Mouse (Mus musculus) forebrain, embryonic 11.5 days (tissue): ENCODE measurements at regions not wholly inside any gene's neighbourhood (a gene's known extent, or its start where the extent isn't known, plus 50 kb on each side); places are given as distances from the start of the nearest gene placed in this dataset.

Source experiments
- ATAC-seq: fragments of 200-750 bp; cut with Nextera tagmentation; replicated peaks from 2 replicates; pipeline ENCODE4 v1.8.0; 2017; ENCODE audit warnings: moderate TSS enrichment; ENCODE audit not compliant: low FRiP score
- DNase-seq: peaks from one replicate; pipeline ENCODE4 v3.0.0-alpha.2; 2017; ENCODE audit warnings: low spot score
- H3K27ac ChIP-seq: fragments of 300-500 bp; sonication (generic); 2 replicates; pipeline ENCODE4 v1.5.1; 2014; ENCODE audit warnings: low read depth, low read length
- H3K27me3 ChIP-seq: fragments of 300-500 bp; sonication (generic); 2 replicates; pipeline ENCODE4 v1.6.1; 2014; ENCODE audit warnings: mild to moderate bottlenecking, low read length, mixed read lengths; ENCODE audit not compliant: control insufficient read depth, insufficient read depth
- H3K36me3 ChIP-seq: fragments of 300-500 bp; sonication (generic); 2 replicates; pipeline ENCODE4 v1.6.1; 2014; ENCODE audit warnings: mild to moderate bottlenecking, low read length, moderate library complexity, mixed read lengths; ENCODE audit not compliant: control insufficient read depth, insufficient read depth
- H3K4me1 ChIP-seq: fragments of 300-500 bp; sonication (generic); replicated peaks from 2 replicates; pipeline ENCODE4 v1.6.1; 2014; ENCODE audit warnings: low read length, mixed read lengths; ENCODE audit not compliant: control insufficient read depth, insufficient read depth
- H3K4me2 ChIP-seq: fragments of 300-500 bp; sonication (generic); 2 replicates; pipeline ENCODE4 v1.6.1; 2014; ENCODE audit warnings: low read depth, mild to moderate bottlenecking, low read length, moderate library complexity, mixed read lengths; ENCODE audit not compliant: severe bottlenecking
- H3K4me3 ChIP-seq: fragments of 300-500 bp; sonication (generic); 2 replicates; pipeline ENCODE4 v1.5.1; 2014; ENCODE audit warnings: low read depth, low read length
- H3K9ac ChIP-seq: fragments of 300-500 bp; sonication (generic); 2 replicates; pipeline ENCODE4 v1.6.1; 2014; ENCODE audit warnings: low read length
- H3K9me3 ChIP-seq: fragments of 300-500 bp; sonication (generic); 2 replicates; pipeline ENCODE4 v1.6.1; 2016; ENCODE audit warnings: low read length, mixed read lengths; ENCODE audit not compliant: control insufficient read depth
- WGBS: fragments of 180-500 bp; shearing (Covaris S2); extraction: QIAGEN DNeasy Blood & Tissue Kit; methylation state at CpG from one replicate; pipeline ENCODE4 v1.1.7; 2014; 5-methylcytosine and 5-hydroxymethylcytosine counted together

DNA sequence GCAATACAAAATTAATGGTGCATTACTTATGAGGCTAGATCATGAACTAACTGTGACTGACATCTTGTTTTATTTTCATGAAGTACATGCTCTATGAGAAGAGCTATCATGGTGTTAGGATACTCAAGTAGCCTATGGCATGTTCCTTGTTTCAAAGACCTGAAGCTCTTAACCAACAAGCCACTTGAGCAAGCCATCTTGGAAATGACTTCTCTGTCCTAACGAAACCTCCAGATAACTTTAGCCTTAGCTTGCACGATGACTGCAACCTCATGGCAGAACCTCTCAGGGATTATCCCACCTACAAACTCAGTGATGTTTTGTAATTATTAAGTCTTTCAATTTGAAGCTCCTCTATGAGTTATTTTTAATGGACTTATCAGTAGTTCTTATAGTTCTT, 362.3 kb upstream of the Marcks start:
- no peak for ATAC-seq
- Histone ChIP-seq H3K27me3 (no peaks in the 10 kb centered on the region), H3K27ac (no peak overlapping the region), H3K4me1 (no peaks in the 10 kb centered on the region), H3K4me2 (no peak overlapping the region), H3K9ac (no peak overlapping the region), H3K36me3 (no peaks in the 10 kb centered on the region), H3K4me3 (no peak overlapping the region), H3K9me3 (no peaks in the 10 kb centered on the region)
- WGBS: 91% methylated on average over 2 of the region's 2 CpGs
- no peak for DNase-seq

GRCm38 (mm10) chr10:37495467-37495866, 356.7 kb upstream of the Marcks start:
- 87% methylated on average over 1 of the region's 1 CpGs for WGBS
- no peaks in the 10 kb centered on the region for H3K9me3 ChIP-seq

DNA sequence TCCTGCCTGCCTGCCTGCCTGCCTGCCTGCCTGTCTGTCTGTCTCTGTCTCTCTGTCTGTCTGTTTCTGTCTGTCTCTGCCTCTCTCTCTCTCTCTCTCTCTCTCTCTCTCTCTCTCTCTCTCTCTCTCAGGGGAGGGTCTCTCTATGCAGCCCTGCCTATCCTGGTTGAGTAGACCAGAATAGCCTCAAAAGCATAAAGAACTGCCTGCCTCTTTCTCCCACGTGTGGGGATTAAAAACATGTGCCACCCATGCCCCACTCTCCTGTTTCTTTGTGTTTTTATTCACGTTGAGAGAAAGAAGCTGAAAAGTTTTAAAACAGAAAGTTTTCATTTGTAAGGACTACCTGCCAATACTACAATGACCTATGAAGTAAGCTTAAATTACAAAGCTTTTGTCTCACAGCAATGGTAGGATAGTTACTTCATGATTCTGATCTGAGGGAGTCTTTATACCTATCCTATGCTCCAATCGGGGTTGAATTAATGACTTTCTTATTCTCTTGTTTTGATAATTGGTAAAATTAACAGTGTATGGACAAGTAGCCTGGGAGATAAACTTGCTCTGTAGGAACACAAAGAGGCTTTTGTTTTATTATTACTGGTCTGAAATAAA, 355.9 kb upstream of the Marcks start:
- Histone ChIP-seq H3K36me3 (no peaks in the 10 kb centered on the region), H3K9me3 (no peaks in the 10 kb centered on the region), H3K4me2 (no peak overlapping the region), H3K27ac (no peak overlapping the region), H3K4me1 (no peaks in the 10 kb centered on the region), H3K9ac (no peak overlapping the region), H3K4me3 (no peak overlapping the region), H3K27me3 (no peaks in the 10 kb centered on the region)
- ATAC-seq: peak; percentile 74
- no peak for DNase-seq
- WGBS: 15% methylated on average over 3 of the region's 3 CpGs

More at GRCm38 (mm10) chr10:37495467-37495866, 356.7 kb upstream of the Marcks start:
- Histone ChIP-seq H3K4me2 (no peak overlapping the region), H3K9ac (no peak overlapping the region), H3K4me1 (no peaks in the 10 kb centered on the region), H3K36me3 (no peaks in the 10 kb centered on the region), H3K27me3 (no peaks in the 10 kb centered on the region), H3K4me3 (no peak overlapping the region), H3K27ac (no peak overlapping the region)
- no peak for ATAC-seq
- DNase-seq: no peak

DNA sequence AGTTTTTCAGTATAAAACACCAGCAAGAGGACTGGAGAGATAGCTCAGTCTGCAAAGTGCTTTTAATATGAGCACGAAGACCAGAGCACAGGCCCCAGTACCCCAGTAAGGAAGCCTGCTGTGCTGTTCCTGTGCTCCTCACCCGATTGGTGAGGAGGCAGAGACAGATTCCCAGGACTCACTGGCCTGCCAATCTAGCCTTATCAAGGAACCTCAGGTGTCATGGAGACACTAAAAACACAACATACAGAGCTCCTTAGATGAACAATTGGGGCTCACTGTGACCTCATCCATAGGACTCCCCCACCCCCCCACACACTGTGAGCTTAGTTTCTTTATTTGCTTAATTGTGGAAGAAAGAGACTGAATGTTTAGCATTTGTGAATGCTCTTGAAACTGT, 355.4 kb upstream of the Marcks start:
- ATAC-seq (peak; percentile 56; the same call in 1 of the 2 replicates), DNase-seq (no peak)
- Histone ChIP-seq H3K4me1 (no peaks in the 10 kb centered on the region), H3K27me3 (no peaks in the 10 kb centered on the region), H3K9ac (no peak overlapping the region), H3K4me2 (no peak overlapping the region), H3K9me3 (no peaks in the 10 kb centered on the region), H3K27ac (no peak overlapping the region), H3K36me3 (no peaks in the 10 kb centered on the region), H3K4me3 (no peak overlapping the region)
- 52% methylated on average over 2 of the region's 2 CpGs for WGBS

- 87% methylated on average over 6 of the region's 6 CpGs for WGBS
- H3K9ac ChIP-seq: no peak overlapping the region
- H3K27me3 ChIP-seq: no peaks in the 10 kb centered on the region
- no peaks in the 10 kb centered on the region for H3K4me1 ChIP-seq
- DNase-seq: no peak
- H3K27ac ChIP-seq: no peak overlapping the region
- H3K36me3 ChIP-seq: no peaks in the 10 kb centered on the region
- no peaks in the 10 kb centered on the region for H3K9me3 ChIP-seq
- ATAC-seq: no peak
- H3K4me2 ChIP-seq: no peak overlapping the region
- no peak overlapping the region for H3K4me3 ChIP-seq
Measured at GRCm38 (mm10) chr10:37484311-37485023, 345.7 kb upstream of the Marcks start.

- no peak for ATAC-seq
- 61% methylated on average over 4 of the region's 4 CpGs for WGBS
Measured at GRCm38 (mm10) chr10:37483521-37483920, 344.8 kb upstream of the Marcks start.

DNA sequence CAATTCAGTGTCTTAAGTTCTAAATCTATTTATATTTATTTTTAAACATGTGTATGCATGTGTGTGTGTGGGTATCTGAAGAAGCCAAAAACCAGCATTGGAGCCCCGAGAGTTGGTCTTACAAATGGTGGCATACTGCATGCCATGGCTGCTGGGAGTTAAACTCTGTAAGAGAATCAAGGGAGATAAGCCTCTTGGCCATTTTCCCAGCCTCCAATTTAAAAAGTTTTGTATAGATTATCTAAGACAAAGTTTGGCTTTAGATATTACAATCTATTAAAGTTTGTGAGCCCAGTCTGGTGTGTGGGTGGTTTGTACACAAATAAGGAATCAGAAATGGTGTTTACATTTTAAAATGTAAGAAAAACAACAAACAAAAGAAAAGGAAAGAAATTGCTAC, 343.2 kb upstream of the Marcks start:
- H3K9ac ChIP-seq: no peak overlapping the region

More at GRCm38 (mm10) chr10:37483521-37483920, 344.8 kb upstream of the Marcks start:
- no peaks in the 10 kb centered on the region for H3K9me3 ChIP-seq
- H3K4me3 ChIP-seq: no peak overlapping the region
- H3K4me1 ChIP-seq: no peaks in the 10 kb centered on the region
- no peak for DNase-seq
- H3K4me2 ChIP-seq: no peak overlapping the region
- H3K36me3 ChIP-seq: no peaks in the 10 kb centered on the region
- H3K27ac ChIP-seq: no peak overlapping the region
- H3K27me3 ChIP-seq: no peaks in the 10 kb centered on the region
- H3K9ac ChIP-seq: no peak overlapping the region

GRCm38 (mm10) chr10:37480331-37480730, 341.6 kb upstream of the Marcks start:
- no peak overlapping the region for H3K4me3 ChIP-seq
- H3K27me3 ChIP-seq: no peaks in the 10 kb centered on the region
- no peak overlapping the region for H3K27ac ChIP-seq
- H3K9ac ChIP-seq: no peak overlapping the region
- no peaks in the 10 kb centered on the region for H3K9me3 ChIP-seq
- H3K36me3 ChIP-seq: no peaks in the 10 kb centered on the region
- no peaks in the 10 kb centered on the region for H3K4me1 ChIP-seq
- ATAC-seq (no peak), DNase-seq (no peak)
- H3K4me2 ChIP-seq: no peak overlapping the region
- 83% methylated on average over 1 of the region's 1 CpGs for WGBS

More for the DNA sequence above, 343.2 kb upstream of the Marcks start:
- H3K27me3 ChIP-seq: no peaks in the 10 kb centered on the region
- ATAC-seq: no peak
- H3K4me3 ChIP-seq: no peak overlapping the region
- H3K4me1 ChIP-seq: no peaks in the 10 kb centered on the region
- H3K4me2 ChIP-seq: no peak overlapping the region
- H3K36me3 ChIP-seq: no peaks in the 10 kb centered on the region
- 89% methylated on average over 1 of the region's 1 CpGs for WGBS
- no peak for DNase-seq
- no peak overlapping the region for H3K27ac ChIP-seq
- H3K9me3 ChIP-seq: no peaks in the 10 kb centered on the region

GRCm38 (mm10) chr10:37478108-37478507, 339.4 kb upstream of the Marcks start:
- WGBS: 97% methylated on average over 2 of the region's 2 CpGs
- Histone ChIP-seq H3K9me3 (no peaks in the 10 kb centered on the region), H3K27me3 (no peaks in the 10 kb centered on the region), H3K27ac (no peak overlapping the region), H3K4me2 (no peak overlapping the region), H3K36me3 (no peaks in the 10 kb centered on the region), H3K9ac (no peak overlapping the region), H3K4me1 (no peaks in the 10 kb centered on the region), H3K4me3 (no peak overlapping the region)
- DNase-seq (no peak), ATAC-seq (no peak)
